Mouse (Mus musculus): ENCODE results near the gene Psmb1. TPM values are rescaled to one million over a fixed set of nuclear protein-coding genes. Genes with fewer than 3 reads are reported as not detected.
"Not testable (repeated sequence)": the region's sequence is repeated elsewhere in the genome, so short reads cannot be mapped to it uniquely, and the experiment has no call there.

Gene Psmb1
- polyA plus RNA-seq, 1 experiment from 2014 or later: 222 TPM

- no peak overlapping the region for H3K4me3 ChIP-seq (ENCODE audit: low read depth, low read length)
- H3K4me2 ChIP-seq (replicated peaks; ENCODE audit: low read depth): no peak overlapping the region
- 76% methylated on average over 2 of the region's 2 CpGs for WGBS
- H3K4me1 ChIP-seq (replicated peaks; ENCODE audit: control insufficient read depth, insufficient read depth): no peaks in the 10 kb centered on the region
- H3K9ac ChIP-seq (ENCODE audit: low read length): no peak overlapping the region
- DNase-seq (ENCODE audit: low spot score) (no peak), ATAC-seq (ENCODE audit: low FRiP score, low TSS enrichment) (no peak)
- no peaks in the 10 kb centered on the region for H3K27me3 ChIP-seq (ENCODE audit: control insufficient read depth, insufficient read depth, low read length)
- no peaks in the 10 kb centered on the region for H3K36me3 ChIP-seq (ENCODE audit: control insufficient read depth, insufficient read depth, low read length)
- TF ChIP-seq EP300 (optimal IDR thresholded peaks at IDR 0.05) (no peak), CTCF (IDR thresholded peaks at IDR 0.05; ENCODE audit: low read depth) (no peak)
- no peak overlapping the region for H3K27ac ChIP-seq (replicated peaks)
- no peaks in the 10 kb centered on the region for H3K9me3 ChIP-seq (ENCODE audit: control insufficient read depth, low read length)
Observed at GRCm38 (mm10) chr17:15456595-15456994, 43.0 kb downstream of the Psmb1 start.

DNA sequence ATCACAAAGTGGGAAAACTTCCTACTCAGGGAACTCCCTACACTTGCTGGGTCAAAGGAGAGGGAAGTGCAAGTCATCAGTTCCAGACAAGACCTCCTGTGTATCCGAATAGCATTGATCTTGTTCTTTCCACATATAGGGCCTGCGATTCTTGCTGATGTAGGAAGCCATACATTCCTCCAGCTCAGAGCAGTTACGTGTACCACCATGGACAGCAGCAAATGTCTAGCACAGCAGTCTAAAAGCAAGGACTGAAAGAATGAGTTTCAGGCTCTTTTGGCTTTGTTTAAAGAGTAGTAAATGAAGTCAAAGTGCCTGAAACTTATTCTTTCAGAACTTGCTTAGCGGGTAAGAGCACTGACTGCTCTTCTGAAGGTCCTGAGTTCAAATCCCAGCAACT is 44.3 kb downstream of the Psmb1 start:
- no peak for TF ChIP-seq EP300 (optimal IDR thresholded peaks at IDR 0.05)
- TF ChIP-seq CTCF (IDR thresholded peaks at IDR 0.05; ENCODE audit: low read depth): no peak
- Histone ChIP-seq H3K9me3 (ENCODE audit: control insufficient read depth, low read length) (no peaks in the 10 kb centered on the region), H3K27ac (replicated peaks) (no peak overlapping the region), H3K4me1 (replicated peaks; ENCODE audit: control insufficient read depth, insufficient read depth) (no peaks in the 10 kb centered on the region), H3K9ac (ENCODE audit: low read length) (no peak overlapping the region), H3K4me3 (ENCODE audit: low read depth, low read length) (no peak overlapping the region), H3K36me3 (ENCODE audit: control insufficient read depth, insufficient read depth, low read length) (no peaks in the 10 kb centered on the region), H3K27me3 (ENCODE audit: control insufficient read depth, insufficient read depth, low read length) (no peaks in the 10 kb centered on the region), H3K4me2 (replicated peaks; ENCODE audit: low read depth) (no peak overlapping the region)
- 76% methylated on average over 4 of the region's 4 CpGs for WGBS
- ATAC-seq (ENCODE audit: low FRiP score, low TSS enrichment) (no peak), DNase-seq (ENCODE audit: low spot score) (no peak)

- Histone ChIP-seq H3K4me1 (replicated peaks; ENCODE audit: control insufficient read depth, insufficient read depth) (no peaks in the 10 kb centered on the region), H3K27me3 (ENCODE audit: control insufficient read depth, insufficient read depth, low read length) (no peaks in the 10 kb centered on the region), H3K9me3 (ENCODE audit: control insufficient read depth, low read length) (no peaks in the 10 kb centered on the region), H3K9ac (ENCODE audit: low read length) (no peak overlapping the region), H3K4me3 (ENCODE audit: low read depth, low read length) (no peak overlapping the region), H3K27ac (replicated peaks) (no peak overlapping the region), H3K36me3 (ENCODE audit: control insufficient read depth, insufficient read depth, low read length) (no peaks in the 10 kb centered on the region), H3K4me2 (replicated peaks; ENCODE audit: low read depth) (no peak overlapping the region)
- DNase-seq (ENCODE audit: low spot score): no peak
- 75% methylated on average over 3 of the region's 3 CpGs for WGBS
- TF ChIP-seq EP300 (optimal IDR thresholded peaks at IDR 0.05) (no peak), CTCF (IDR thresholded peaks at IDR 0.05; ENCODE audit: low read depth) (no peak)
- no peak for ATAC-seq (ENCODE audit: low FRiP score, low TSS enrichment)
Observed at GRCm38 (mm10) chr17:15449606-15450005, 49.9 kb downstream of the Psmb1 start.

DNA sequence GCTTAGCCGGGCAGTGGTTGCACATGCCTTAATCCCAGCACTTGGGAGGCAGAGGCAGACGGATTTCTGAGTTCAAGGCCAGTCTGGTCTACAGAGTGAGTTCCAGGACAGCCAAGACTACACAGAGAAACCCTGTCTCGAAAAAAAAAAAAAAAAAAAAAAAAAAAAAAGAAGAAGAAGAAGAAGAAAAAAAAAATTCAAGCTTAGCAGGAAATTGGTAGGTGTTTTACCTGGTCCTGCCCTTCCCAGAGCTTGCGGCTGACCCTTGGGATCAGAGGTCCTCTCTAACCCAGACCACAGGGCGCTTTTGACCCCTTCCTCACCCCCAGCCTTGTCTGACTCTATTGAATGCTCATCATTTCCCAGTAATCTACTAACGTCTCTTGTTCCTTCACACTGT is 50.4 kb downstream of the Psmb1 start:
- not testable (repeated sequence) for H3K27ac ChIP-seq (replicated peaks); H3K4me3 ChIP-seq (ENCODE audit: low read depth, low read length); H3K4me1 ChIP-seq (replicated peaks; ENCODE audit: control insufficient read depth, insufficient read depth); H3K4me2 ChIP-seq (replicated peaks; ENCODE audit: low read depth); H3K36me3 ChIP-seq (ENCODE audit: control insufficient read depth, insufficient read depth, low read length); DNase-seq (ENCODE audit: low spot score); H3K9ac ChIP-seq (ENCODE audit: low read length); H3K27me3 ChIP-seq (ENCODE audit: control insufficient read depth, insufficient read depth, low read length); ATAC-seq (ENCODE audit: low FRiP score, low TSS enrichment); H3K9me3 ChIP-seq (ENCODE audit: control insufficient read depth, low read length)
- 72% methylated on average over 5 of the region's 6 CpGs for WGBS

DNA sequence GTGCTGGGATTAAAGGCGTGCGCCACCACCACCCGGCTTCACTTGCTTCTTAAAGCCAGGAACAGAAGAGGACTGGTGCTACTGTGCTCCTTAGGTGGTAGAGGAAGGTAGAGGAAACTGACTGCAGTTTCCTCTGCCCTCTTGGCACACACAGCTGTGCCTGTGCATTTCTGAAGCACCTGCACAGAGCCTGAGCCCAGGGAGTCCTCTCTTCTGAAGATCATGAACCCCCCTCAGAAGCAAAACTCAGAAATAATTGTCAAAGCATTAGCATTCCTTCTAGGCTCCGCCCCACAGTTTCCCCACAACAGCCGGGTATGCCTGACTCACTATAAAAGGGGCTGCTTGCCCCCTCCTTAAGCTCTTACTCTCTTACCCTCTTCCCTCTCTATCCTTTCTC is 51.7 kb downstream of the Psmb1 start:
- no peak overlapping the region for H3K9ac ChIP-seq (ENCODE audit: low read length)

GRCm38 (mm10) chr17:15445421-15445820 is 54.1 kb downstream of the Psmb1 start:
- H3K36me3 ChIP-seq (ENCODE audit: control insufficient read depth, insufficient read depth, low read length): no peaks in the 10 kb centered on the region
- no peaks in the 10 kb centered on the region for H3K9me3 ChIP-seq (ENCODE audit: control insufficient read depth, low read length)
- H3K27me3 ChIP-seq (ENCODE audit: control insufficient read depth, insufficient read depth, low read length): no peaks in the 10 kb centered on the region
- no peak for ATAC-seq (ENCODE audit: low FRiP score, low TSS enrichment)
- no peak overlapping the region for H3K9ac ChIP-seq (ENCODE audit: low read length)
- TF ChIP-seq CTCF (IDR thresholded peaks at IDR 0.05; ENCODE audit: low read depth): no peak
- TF ChIP-seq EP300 (optimal IDR thresholded peaks at IDR 0.05): no peak
- no peaks in the 10 kb centered on the region for H3K4me1 ChIP-seq (replicated peaks; ENCODE audit: control insufficient read depth, insufficient read depth)
- no peak overlapping the region for H3K27ac ChIP-seq (replicated peaks)
- H3K4me2 ChIP-seq (replicated peaks; ENCODE audit: low read depth): no peak overlapping the region
- WGBS: 71% methylated on average over 3 of the region's 3 CpGs
- H3K4me3 ChIP-seq (ENCODE audit: low read depth, low read length): no peak overlapping the region
- no peak for DNase-seq (ENCODE audit: low spot score)

More for the DNA sequence above, 51.7 kb downstream of the Psmb1 start:
- H3K4me3 ChIP-seq (ENCODE audit: low read depth, low read length): no peak overlapping the region
- no peaks in the 10 kb centered on the region for H3K36me3 ChIP-seq (ENCODE audit: control insufficient read depth, insufficient read depth, low read length)
- DNase-seq (ENCODE audit: low spot score) (no peak), ATAC-seq (ENCODE audit: low FRiP score, low TSS enrichment) (no peak)
- 65% methylated on average over 5 of the region's 5 CpGs for WGBS
- no peaks in the 10 kb centered on the region for H3K4me1 ChIP-seq (replicated peaks; ENCODE audit: control insufficient read depth, insufficient read depth)
- no peaks in the 10 kb centered on the region for H3K27me3 ChIP-seq (ENCODE audit: control insufficient read depth, insufficient read depth, low read length)
- no peak for TF ChIP-seq CTCF (IDR thresholded peaks at IDR 0.05; ENCODE audit: low read depth)
- no peak for TF ChIP-seq EP300 (optimal IDR thresholded peaks at IDR 0.05)
- no peak overlapping the region for H3K27ac ChIP-seq (replicated peaks)
- H3K4me2 ChIP-seq (replicated peaks; ENCODE audit: low read depth): no peak overlapping the region
- no peaks in the 10 kb centered on the region for H3K9me3 ChIP-seq (ENCODE audit: control insufficient read depth, low read length)
